Mouse (Mus musculus) hindbrain, embryonic 12.5 days (tissue): ENCODE results near the gene Tor1b. TPM values are rescaled to one million over a fixed set of nuclear protein-coding genes. Genes with fewer than 3 reads are reported as not detected.
"Not testable (repeated sequence)": the region's sequence is repeated elsewhere in the genome, so short reads cannot be mapped to it uniquely, and the experiment has no call there.

Experiments
- ATAC-seq: fragments of 200-750 bp; cut with Nextera tagmentation; 2 replicates; pipeline ENCODE4 v1.8.0; 2017; ENCODE audit warnings: moderate TSS enrichment; ENCODE audit not compliant: low FRiP score
- H3K27ac ChIP-seq: fragments of 300-500 bp; sonication (generic); 2 replicates; pipeline ENCODE4 v1.5.1; 2016; ENCODE audit warnings: mild to moderate bottlenecking
- H3K27me3 ChIP-seq: fragments of 300-500 bp; sonication (generic); 2 replicates; pipeline ENCODE4 v1.6.1; 2016; ENCODE audit warnings: mild to moderate bottlenecking
- H3K36me3 ChIP-seq: fragments of 300-500 bp; sonication (generic); 2 replicates; pipeline ENCODE4 v1.6.1; 2016; ENCODE audit warnings: mild to moderate bottlenecking
- H3K4me1 ChIP-seq: fragments of 300-500 bp; sonication (generic); 2 replicates; pipeline ENCODE4 v1.6.1; 2016
- H3K4me2 ChIP-seq: fragments of 300-500 bp; sonication (generic); replicated peaks from 2 replicates; pipeline ENCODE4 v1.6.1; 2016; ENCODE audit warnings: mild to moderate bottlenecking
- H3K4me3 ChIP-seq: fragments of 300-500 bp; sonication (generic); 2 replicates; pipeline ENCODE4 v1.5.1; 2016; ENCODE audit warnings: mild to moderate bottlenecking
- H3K9ac ChIP-seq: fragments of 300-500 bp; sonication (generic); 2 replicates; pipeline ENCODE4 v1.6.1; 2016; ENCODE audit warnings: mild to moderate bottlenecking, moderate library complexity
- H3K9me3 ChIP-seq: fragments of 300-500 bp; sonication (generic); replicated peaks from 2 replicates; pipeline ENCODE4 v1.6.1; 2016; ENCODE audit warnings: mild to moderate bottlenecking
- WGBS: fragments of 180-500 bp; shearing (Covaris S2); methylation state at CpG from one replicate; pipeline ENCODE4 v1.1.7; 2016; 5-methylcytosine and 5-hydroxymethylcytosine counted together
- polyA plus RNA-seq: library from polyadenylated mRNA; unstranded; fragments of >200 nt; fragmentation: Nextera tagmentation; extraction: Ambion mirVana; gene quantifications from 2 replicates; pipeline ENCODE4 v1.2.1, GENCODE M21; 2016

The Tor1b gene
- polyA plus RNA-seq, 1 experiment from 2014 or later: 23.2 TPM

DNA sequence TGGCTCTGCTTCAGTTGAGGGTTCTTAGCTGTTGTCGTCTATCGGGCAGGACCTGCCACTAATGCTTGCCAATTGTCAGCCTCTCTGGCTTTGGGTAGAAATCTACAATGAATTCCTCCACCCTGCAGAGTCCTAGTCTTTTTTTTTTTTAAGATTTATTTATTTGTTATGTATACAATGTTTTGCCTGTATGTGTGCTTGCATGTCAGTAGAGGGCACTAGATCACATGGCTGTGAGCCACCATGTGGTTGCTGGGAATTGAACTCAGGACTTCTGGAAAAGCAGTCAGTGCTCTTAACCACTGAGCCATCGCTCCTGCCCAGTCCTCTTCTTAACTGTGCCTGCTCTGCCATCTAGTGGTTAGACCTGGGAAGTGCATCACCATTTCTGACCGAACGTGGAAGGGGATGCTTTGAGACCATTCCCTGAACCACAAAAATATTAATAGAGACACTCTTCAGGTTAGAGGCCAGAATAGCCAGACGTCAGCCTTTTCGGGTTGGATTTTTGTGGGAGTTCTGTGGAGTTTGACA is 18.8 kb upstream of the Tor1b start:
- ATAC-seq: no peak
- peaks cover 3% of the 10 kb centered on the region; the same call in 1 of the 2 replicates for H3K27me3 ChIP-seq
- H3K36me3 ChIP-seq: no peaks in the 10 kb centered on the region
- no peak overlapping the region for H3K27ac ChIP-seq
- WGBS: 24% methylated on average over 7 of the region's 7 CpGs
- H3K9ac ChIP-seq: no peak overlapping the region
- H3K4me1 ChIP-seq: peaks cover 9% of the 10 kb centered on the region
- H3K4me3 ChIP-seq: no peak overlapping the region
- H3K9me3 ChIP-seq: no peaks in the 10 kb centered on the region
- no peak overlapping the region for H3K4me2 ChIP-seq

DNA sequence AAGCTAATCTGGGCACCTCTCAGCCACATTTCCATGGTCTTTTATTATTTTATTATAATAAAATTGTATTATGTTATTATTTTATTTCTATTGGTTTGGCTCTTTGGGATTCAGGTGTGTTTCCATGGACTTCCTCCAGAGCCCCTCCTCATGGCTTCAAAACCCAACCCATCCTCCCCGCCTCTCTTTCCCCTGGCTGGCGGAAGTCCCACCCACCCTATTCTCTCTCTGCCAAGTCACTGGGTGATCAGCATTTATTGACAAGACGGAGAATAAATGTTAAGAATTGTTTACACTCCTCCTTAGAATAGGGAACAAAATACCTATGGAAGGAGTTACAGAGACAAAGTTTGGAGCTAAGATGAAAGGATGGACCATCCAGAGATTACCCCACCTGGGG is 16.0 kb upstream of the Tor1b start:
- H3K4me3 ChIP-seq: no peak overlapping the region

DNA sequence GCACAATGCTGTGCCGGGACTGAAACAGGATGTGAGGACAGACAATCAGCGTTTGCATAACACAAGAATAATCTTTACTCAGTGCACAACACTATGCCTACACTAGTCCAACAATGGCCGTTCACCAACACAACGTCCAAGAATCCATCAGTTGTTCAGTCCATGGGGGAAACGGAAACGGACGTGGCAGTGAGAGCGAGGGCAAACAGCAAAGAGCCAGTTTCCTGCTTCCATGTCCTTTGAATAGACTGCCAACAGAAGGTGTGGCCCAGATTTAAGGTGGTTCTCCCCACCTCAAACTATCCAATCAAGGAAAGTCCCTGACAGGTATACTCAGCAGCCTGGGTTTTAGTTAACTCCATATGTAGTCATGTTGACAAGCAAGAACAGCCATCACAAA is 15.0 kb upstream of the Tor1b start:
- H3K27me3 ChIP-seq: peaks cover 3% of the 10 kb centered on the region; the same call in 1 of the 2 replicates
- peaks cover 2% of the 10 kb centered on the region; the same call in 1 of the 2 replicates for H3K4me1 ChIP-seq
- H3K9me3 ChIP-seq: no peaks in the 10 kb centered on the region
- H3K36me3 ChIP-seq: no peaks in the 10 kb centered on the region
- no peak overlapping the region for H3K9ac ChIP-seq
- WGBS: 88% methylated on average over 8 of the region's 8 CpGs
- no peak overlapping the region for H3K27ac ChIP-seq
- H3K4me2 ChIP-seq: no peak overlapping the region
- no peak overlapping the region for H3K4me3 ChIP-seq
- ATAC-seq: no peak

More for the DNA sequence above, 16.0 kb upstream of the Tor1b start:
- no peak overlapping the region for H3K27ac ChIP-seq
- no peak for ATAC-seq
- no peaks in the 10 kb centered on the region for H3K9me3 ChIP-seq
- WGBS: 77% methylated on average over 3 of the region's 3 CpGs
- H3K4me1 ChIP-seq: no peaks in the 10 kb centered on the region
- H3K36me3 ChIP-seq: no peaks in the 10 kb centered on the region
- H3K9ac ChIP-seq: no peak overlapping the region
- peaks cover 3% of the 10 kb centered on the region; the same call in 1 of the 2 replicates for H3K27me3 ChIP-seq
- no peak overlapping the region for H3K4me2 ChIP-seq

DNA sequence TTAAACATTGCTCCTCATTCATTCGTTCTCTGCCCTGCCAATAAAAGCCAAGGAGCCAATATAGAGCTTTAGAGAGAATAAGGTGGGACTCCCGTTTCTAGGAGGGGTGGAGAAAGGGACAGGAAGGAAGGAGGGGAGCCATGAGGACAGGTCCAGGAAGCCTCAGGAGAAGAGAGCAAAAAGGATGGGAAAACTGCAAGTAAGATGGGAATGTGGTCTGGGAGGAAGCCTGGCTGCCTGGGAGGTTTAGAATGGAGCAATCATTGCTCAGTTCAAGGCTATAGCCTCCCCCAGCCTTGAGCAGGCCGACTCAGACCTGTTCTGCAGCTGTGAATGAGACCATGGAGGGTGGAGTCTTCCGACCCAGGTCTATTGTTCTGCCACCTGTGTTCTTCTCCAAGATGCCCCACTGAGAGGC is 14.2 kb upstream of the Tor1b start:
- Histone ChIP-seq H3K4me2 (no peak overlapping the region), H3K27me3 (peaks cover 3% of the 10 kb centered on the region; the same call in 1 of the 2 replicates), H3K4me3 (no peak overlapping the region), H3K9ac (no peak overlapping the region), H3K27ac (no peak overlapping the region), H3K4me1 (peaks cover 2% of the 10 kb centered on the region; the same call in 1 of the 2 replicates), H3K9me3 (no peaks in the 10 kb centered on the region), H3K36me3 (no peaks in the 10 kb centered on the region)
- ATAC-seq: no peak
- 53% methylated on average over 4 of the region's 4 CpGs for WGBS

DNA sequence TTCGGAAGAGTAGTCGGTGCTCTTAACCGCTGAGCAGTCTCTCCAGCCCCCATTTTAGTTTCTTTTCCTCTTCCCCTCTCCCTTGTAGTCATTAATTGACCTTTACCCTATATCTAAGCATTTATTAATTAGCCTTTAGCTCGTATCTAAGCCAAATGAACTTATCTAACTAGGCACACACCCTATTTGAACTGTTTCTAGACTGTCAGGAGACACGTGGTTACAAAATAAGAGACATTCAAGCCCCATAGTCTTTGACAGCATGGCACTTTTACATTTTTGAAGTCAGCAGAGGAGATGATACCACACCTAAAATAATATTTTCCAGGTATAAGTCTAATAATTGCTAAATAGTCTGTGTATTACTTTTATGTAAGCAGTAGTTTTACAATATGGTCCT is 11.2 kb upstream of the Tor1b start:
- Histone ChIP-seq H3K27me3 (no peaks in the 10 kb centered on the region), H3K9ac (no peak overlapping the region), H3K27ac (no peak overlapping the region), H3K4me2 (no peak overlapping the region), H3K9me3 (no peaks in the 10 kb centered on the region), H3K4me1 (peaks cover 2% of the 10 kb centered on the region; the same call in 1 of the 2 replicates), H3K36me3 (no peaks in the 10 kb centered on the region), H3K4me3 (no peak overlapping the region)
- 91% methylated on average over 5 of the region's 5 CpGs for WGBS
- no peak for ATAC-seq

DNA sequence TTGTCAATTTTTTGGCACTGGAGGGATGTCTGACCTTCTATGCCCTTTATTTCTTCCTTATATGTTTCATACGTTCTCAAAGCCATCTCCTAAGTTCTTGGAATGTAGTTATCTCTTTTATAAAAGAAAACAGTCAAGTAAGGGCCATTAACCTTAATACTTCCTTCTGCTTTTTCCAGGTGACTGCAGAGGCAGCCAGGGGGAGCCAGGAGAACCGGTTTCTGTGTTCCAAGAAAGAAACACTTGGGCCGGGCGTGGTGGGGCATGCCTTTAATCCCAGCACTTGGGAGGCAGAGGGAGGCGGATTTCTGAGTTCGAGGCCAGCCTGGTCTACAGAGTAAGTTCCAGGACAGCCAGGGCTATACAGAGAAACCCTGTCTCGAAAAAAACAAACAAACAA is 10.6 kb upstream of the Tor1b start:
- ATAC-seq, H3K4me2 ChIP-seq, H3K9ac ChIP-seq, H3K4me3 ChIP-seq, H3K27me3 ChIP-seq, H3K9me3 ChIP-seq, H3K27ac ChIP-seq, H3K4me1 ChIP-seq, H3K36me3 ChIP-seq: not testable (repeated sequence)
- 58% methylated on average over 7 of the region's 7 CpGs for WGBS

DNA sequence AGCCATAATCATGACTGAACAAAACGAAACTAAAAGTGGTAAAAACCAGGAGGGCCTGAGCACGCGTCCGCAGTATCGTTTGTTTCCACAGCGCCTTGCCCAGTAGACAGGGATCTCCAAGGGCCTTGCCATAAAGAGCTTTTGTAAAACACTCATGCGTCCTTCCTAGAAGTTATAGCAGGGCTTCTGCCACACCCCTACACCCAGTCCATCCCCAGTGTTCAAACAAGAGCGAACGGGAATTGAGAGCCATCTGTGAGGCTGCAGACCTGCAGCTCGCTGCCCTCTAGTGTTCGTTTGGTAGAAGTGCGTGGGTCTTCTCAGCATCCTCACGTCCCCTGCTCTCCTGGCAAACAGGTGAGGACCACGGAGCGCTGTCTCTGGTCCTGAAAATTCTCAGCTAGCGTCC is 10.2 kb upstream of the Tor1b start:
- WGBS: 32% methylated on average over 16 of the region's 16 CpGs
- peak overlapping the region; percentile 44; the same call in 1 of the 2 replicates for H3K9ac ChIP-seq
- no peak for ATAC-seq

DNA sequence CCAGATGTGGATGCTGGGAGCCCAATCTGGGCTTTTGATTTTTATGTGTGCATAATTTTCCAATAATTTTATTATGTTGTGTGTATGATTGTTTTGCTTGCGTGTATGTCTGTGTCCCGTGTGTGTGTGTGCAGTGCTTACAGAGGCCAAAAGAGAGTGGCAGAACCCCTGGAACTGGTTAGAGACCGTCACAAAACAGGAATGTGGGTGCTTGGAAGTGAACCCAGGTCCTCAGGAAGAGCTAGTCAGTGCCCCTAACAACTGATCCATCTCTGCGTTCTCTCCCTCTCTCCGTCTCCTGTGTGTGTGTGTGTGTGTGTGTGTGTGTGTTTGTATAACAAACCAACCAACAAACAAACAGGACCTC is 319 bp upstream of the Tor1b start:
- ATAC-seq: peak; percentile 41; the same call in 1 of the 2 replicates
- peak overlapping the region; percentile 90 for H3K27ac ChIP-seq
- H3K9me3 ChIP-seq: no peaks in the 10 kb centered on the region
- peak overlapping the region; percentile 91 for H3K4me2 ChIP-seq
- peak overlapping the region; percentile 94; the same call in 1 of the 2 replicates for H3K9ac ChIP-seq
- 30% methylated on average over 5 of the region's 5 CpGs for WGBS
- H3K4me1 ChIP-seq: peaks cover 31% of the 10 kb centered on the region
- 0 out of 2 replicates have a peak, but pooled peaks cover 4% of the 10 kb centered on the region for H3K27me3 ChIP-seq
- peaks cover 24% of the 10 kb centered on the region for H3K36me3 ChIP-seq
- H3K4me3 ChIP-seq: peak overlapping the region; percentile 95

More for the DNA sequence above, 10.2 kb upstream of the Tor1b start:
- no peaks in the 10 kb centered on the region for H3K27me3 ChIP-seq
- no peaks in the 10 kb centered on the region for H3K36me3 ChIP-seq
- no peak overlapping the region for H3K4me3 ChIP-seq
- no peak overlapping the region for H3K27ac ChIP-seq
- no peaks in the 10 kb centered on the region for H3K9me3 ChIP-seq
- H3K4me1 ChIP-seq: peaks cover 2% of the 10 kb centered on the region; the same call in 1 of the 2 replicates
- H3K4me2 ChIP-seq: peak overlapping the region; percentile 39

DNA sequence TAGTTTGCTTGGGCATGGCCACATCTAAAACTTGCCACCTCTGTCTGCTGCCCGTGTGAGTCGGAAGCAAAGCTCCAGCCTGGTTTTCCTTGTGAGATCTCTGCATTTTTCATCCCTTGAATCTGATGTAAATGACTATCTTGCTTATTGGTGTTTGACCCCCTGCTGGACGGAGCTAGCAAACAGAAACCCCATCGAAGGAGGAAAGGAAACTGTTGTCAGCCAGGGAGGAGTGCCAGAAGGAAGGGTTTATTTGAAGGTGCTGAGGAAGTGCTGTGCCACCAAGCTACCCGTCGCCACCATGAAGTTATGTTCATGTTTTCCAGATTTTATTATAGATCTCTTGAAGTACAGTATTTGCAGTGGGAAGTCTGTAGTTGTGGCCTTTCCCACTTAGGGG is 2.0 kb downstream of the Tor1b start:
- Histone ChIP-seq H3K4me1 (peaks cover 31% of the 10 kb centered on the region), H3K36me3 (peaks cover 45% of the 10 kb centered on the region), H3K9me3 (no peaks in the 10 kb centered on the region), H3K9ac (peak overlapping the region; percentile 94; the same call in 1 of the 2 replicates), H3K27me3 (no peaks in the 10 kb centered on the region), H3K4me3 (no peak overlapping the region), H3K4me2 (peak overlapping the region; percentile 91), H3K27ac (no peak overlapping the region)
- WGBS: 72% methylated on average over 6 of the region's 6 CpGs
- ATAC-seq: no peak

DNA sequence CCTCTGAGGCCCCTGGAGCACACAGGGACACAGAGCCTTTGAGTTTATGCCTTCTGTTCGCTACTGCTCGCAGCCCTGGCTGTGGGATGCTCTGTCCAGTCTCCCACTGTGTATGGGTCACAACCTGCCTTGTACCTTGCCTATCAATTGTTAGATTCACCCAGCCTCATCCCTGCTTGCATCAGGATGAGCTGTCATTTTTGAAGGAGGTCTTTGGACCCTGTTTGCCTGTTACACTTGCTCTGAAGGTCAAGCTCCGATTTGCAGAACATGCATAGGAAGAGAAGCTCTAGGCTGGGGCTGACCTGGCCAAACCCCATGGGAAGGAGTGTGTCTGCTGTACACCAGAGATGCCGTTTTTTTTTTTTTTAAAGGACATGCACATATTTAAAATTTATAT is 4.8 kb downstream of the Tor1b start:
- 78% methylated on average over 4 of the region's 4 CpGs for WGBS
- peaks cover 71% of the 10 kb centered on the region for H3K36me3 ChIP-seq
- H3K9me3 ChIP-seq: no peaks in the 10 kb centered on the region
- H3K4me2 ChIP-seq: no peak overlapping the region
- no peak for ATAC-seq
- no peak overlapping the region for H3K4me3 ChIP-seq
- H3K27me3 ChIP-seq: no peaks in the 10 kb centered on the region
- peaks cover 28% of the 10 kb centered on the region for H3K4me1 ChIP-seq
- no peak overlapping the region for H3K27ac ChIP-seq
- H3K9ac ChIP-seq: no peak overlapping the region; the same call in 1 of the 2 replicates

DNA sequence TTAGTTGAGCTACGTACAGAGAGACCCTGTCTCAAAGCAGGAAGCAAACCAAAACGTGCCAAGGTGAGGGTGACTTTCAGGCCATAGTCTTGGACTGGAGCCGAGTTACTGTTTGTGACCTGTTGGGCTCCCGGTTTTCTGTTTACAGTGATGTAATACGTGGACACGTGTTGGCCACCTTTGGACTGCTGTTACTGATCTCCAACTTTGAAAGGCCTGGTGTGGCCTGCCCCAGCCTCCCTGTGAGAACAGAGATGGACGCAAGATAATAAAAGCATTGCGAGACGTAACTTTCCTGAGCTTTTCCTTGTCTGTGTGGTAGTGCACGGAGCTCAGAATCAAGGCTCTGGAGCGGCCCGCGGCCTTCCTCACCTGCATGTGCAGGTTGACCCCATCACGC is 6.0 kb downstream of the Tor1b start:
- 92% methylated on average over 14 of the region's 14 CpGs for WGBS
- Histone ChIP-seq H3K4me3 (no peak overlapping the region), H3K9ac (no peak overlapping the region), H3K9me3 (no peaks in the 10 kb centered on the region), H3K4me1 (peaks cover 23% of the 10 kb centered on the region), H3K27ac (no peak overlapping the region), H3K36me3 (peaks cover 84% of the 10 kb centered on the region), H3K27me3 (no peaks in the 10 kb centered on the region), H3K4me2 (no peak overlapping the region)
- ATAC-seq: no peak

DNA sequence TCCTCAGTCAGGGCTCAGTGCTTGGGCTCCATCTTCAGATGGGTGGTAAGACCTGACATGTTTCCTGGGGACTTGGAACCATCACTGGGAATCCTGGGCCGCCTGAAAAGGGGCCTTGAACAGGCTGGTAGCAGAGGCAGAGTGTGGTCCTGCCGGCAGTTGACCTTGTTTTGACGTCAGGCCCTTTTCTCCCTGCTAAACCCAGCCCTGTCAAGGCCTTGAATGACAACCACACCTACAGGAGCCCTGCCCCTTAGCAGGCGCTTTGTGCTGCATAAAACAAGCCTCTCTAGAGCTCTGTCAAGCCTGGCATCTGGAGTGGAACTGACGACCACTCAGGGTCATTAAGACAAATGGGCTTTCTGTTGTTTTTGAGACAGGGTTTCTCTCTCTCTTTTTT is 7.1 kb downstream of the Tor1b start:
- Histone ChIP-seq H3K4me2 (no peak overlapping the region), H3K4me3 (no peak overlapping the region), H3K9me3 (no peaks in the 10 kb centered on the region), H3K36me3 (peaks cover 95% of the 10 kb centered on the region), H3K27me3 (no peaks in the 10 kb centered on the region), H3K4me1 (peaks cover 11% of the 10 kb centered on the region), H3K27ac (no peak overlapping the region), H3K9ac (no peak overlapping the region)
- 44% methylated on average over 5 of the region's 5 CpGs for WGBS
- no peak for ATAC-seq

DNA sequence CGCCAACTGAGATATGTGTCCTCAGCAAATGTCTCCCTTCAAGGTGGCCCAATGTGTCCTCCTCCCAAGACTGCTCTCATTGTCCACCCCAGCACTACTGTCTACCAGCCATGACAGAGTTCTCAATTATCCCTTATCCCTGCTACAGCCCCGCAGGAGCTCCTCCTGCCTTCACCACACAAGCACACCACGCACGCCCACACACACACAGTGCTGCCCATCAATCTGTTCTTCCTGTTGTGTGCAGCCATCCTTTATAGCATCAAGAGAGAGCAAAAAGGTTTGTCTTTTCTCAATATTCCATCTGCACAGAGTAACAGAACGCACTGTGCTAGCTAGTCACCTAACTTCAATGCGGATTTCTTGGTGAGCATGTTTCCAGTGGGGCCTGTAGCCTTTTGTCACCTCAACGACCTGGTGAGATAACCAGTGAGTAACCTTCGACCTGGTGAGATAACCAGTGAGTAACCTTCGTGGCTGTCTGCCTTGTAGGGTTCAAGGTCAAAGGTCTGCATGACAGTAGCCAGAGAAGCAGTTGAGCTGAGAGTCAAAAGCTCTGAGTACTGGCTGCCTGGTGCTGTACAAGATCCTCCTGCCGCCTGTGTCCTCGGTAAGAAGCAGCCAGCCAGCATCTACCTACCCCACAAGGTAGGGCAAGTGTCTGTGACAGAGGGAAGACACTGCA is 10.0 kb downstream of the Tor1b start:
- H3K4me2 ChIP-seq: no peak overlapping the region
- no peaks in the 10 kb centered on the region for H3K27me3 ChIP-seq
- no peak for ATAC-seq
- no peak overlapping the region for H3K9ac ChIP-seq
- no peaks in the 10 kb centered on the region for H3K9me3 ChIP-seq
- no peak overlapping the region for H3K4me3 ChIP-seq
- peaks cover 70% of the 10 kb centered on the region for H3K36me3 ChIP-seq
- 88% methylated on average over 11 of the region's 11 CpGs for WGBS
- H3K4me1 ChIP-seq: peaks cover 18% of the 10 kb centered on the region
- H3K27ac ChIP-seq: no peak overlapping the region
